Mouse (Mus musculus): ENCODE measurements around the gene Perp. TPM values are rescaled to one million over a fixed set of nuclear protein-coding genes. Genes with fewer than 3 reads are reported as not detected.

Gene Perp
- 1 to 10 TPM; 1.5 to 1.6 TPM for total RNA-seq (2021)
- long read RNA-seq, experiment 1, partial matches to known transcripts: 0 of 1 reads
- long read RNA-seq, experiment 1, other reads (novel, unspliced or antisense): 0 of 1 reads
- long read RNA-seq, experiment 2, partial matches to known transcripts: 0 of 4 reads
- long read RNA-seq, experiment 2, other reads (novel, unspliced or antisense): 0 of 4 reads

- DNase-seq (ENCODE audit: low spot score): no peak
Observed at GRCm38 (mm10) chr10:18844441-18845286, at the start of gene Perp. TSS of gene Perp (plus strand) at chr10:18845020.

- no peak for DNase-seq (ENCODE audit: low spot score)
Observed at GRCm38 (mm10) chr10:18811751-18812150, 33.1 kb upstream of the Perp start.

- DNase-seq (ENCODE audit: low spot score): peak; percentile 39
Observed at GRCm38 (mm10) chr10:18816560-18816959, 28.3 kb upstream of the Perp start.

- no peak for DNase-seq (ENCODE audit: low spot score)
Observed at GRCm38 (mm10) chr10:18825143-18825542, 19.7 kb upstream of the Perp start.

GRCm38 (mm10) chr10:18826107-18826506, 18.7 kb upstream of the Perp start:
- no peak for DNase-seq (ENCODE audit: low spot score)

- DNase-seq (ENCODE audit: low spot score): no peak
Observed at GRCm38 (mm10) chr10:18827936-18828335, 16.9 kb upstream of the Perp start.

- DNase-seq (ENCODE audit: low spot score): no peak
Observed at GRCm38 (mm10) chr10:18830359-18830758, 14.5 kb upstream of the Perp start.

- no peak for DNase-seq (ENCODE audit: low spot score)
Observed at GRCm38 (mm10) chr10:18831823-18832222, 13.0 kb upstream of the Perp start.

- no peak for DNase-seq (ENCODE audit: low spot score)
Observed at GRCm38 (mm10) chr10:18834389-18834788, 10.4 kb upstream of the Perp start.

- DNase-seq (ENCODE audit: low spot score): no peak
Observed at GRCm38 (mm10) chr10:18835684-18836479, 8.9 kb upstream of the Perp start.

GRCm38 (mm10) chr10:18839530-18839929, 5.3 kb upstream of the Perp start:
- DNase-seq (ENCODE audit: low spot score): no peak

- DNase-seq (ENCODE audit: low spot score): no peak
Observed at GRCm38 (mm10) chr10:18840736-18841135, 4.1 kb upstream of the Perp start.

GRCm38 (mm10) chr10:18845287-18845662, 455 bp downstream of the Perp start:
- no peak for DNase-seq (ENCODE audit: low spot score)

GRCm38 (mm10) chr10:18845711-18846110, 891 bp downstream of the Perp start:
- DNase-seq (ENCODE audit: low spot score): no peak

- no peak for DNase-seq (ENCODE audit: low spot score)
Observed at GRCm38 (mm10) chr10:18846474-18847264, 1.8 kb downstream of the Perp start.

- no peak for DNase-seq (ENCODE audit: low spot score)
Observed at GRCm38 (mm10) chr10:18850177-18850576, 5.4 kb downstream of the Perp start.

- DNase-seq (ENCODE audit: low spot score): no peak
Observed at GRCm38 (mm10) chr10:18853417-18853816, 8.6 kb downstream of the Perp start.

- no peak for DNase-seq (ENCODE audit: low spot score)
Observed at GRCm38 (mm10) chr10:18857244-18857643, 12.4 kb downstream of the Perp start.

GRCm38 (mm10) chr10:18859632-18860031, 14.8 kb downstream of the Perp start:
- DNase-seq (ENCODE audit: low spot score): no peak

- no peak for DNase-seq (ENCODE audit: low spot score)
Observed at GRCm38 (mm10) chr10:18860119-18860824, 15.5 kb downstream of the Perp start.

- no peak for DNase-seq (ENCODE audit: low spot score)
Observed at GRCm38 (mm10) chr10:18860831-18861230, 16.0 kb downstream of the Perp start.
